Mouse (Mus musculus) forebrain, postnatal 0 days (tissue): Measurements from ENCODE around the gene Ccdc116. TPM values are rescaled to one million over a fixed set of nuclear protein-coding genes. Genes with fewer than 3 reads are reported as not detected.
A peak's percentile ranks its signal among the peaks of the same experiment; 100 is the strongest.

Source experiments
- ATAC-seq: fragments of 200-750 bp; cut with Nextera tagmentation; 2 replicates; pipeline ENCODE4 v1.8.0; 2017; ENCODE audit warnings: mild to moderate bottlenecking, moderate library complexity
- DNase-seq: peaks from one replicate; pipeline ENCODE4 v3.0.0-alpha.2; 2015
- H3K27ac ChIP-seq: fragments of 300-500 bp; sonication (generic); 2 replicates; pipeline ENCODE4 v1.5.1; 2014; ENCODE audit warnings: low read depth, mild to moderate bottlenecking, antibody characterized with exemption, low read length, moderate library complexity, mixed read lengths
- H3K27me3 ChIP-seq: fragments of 300-500 bp; sonication (generic); 2 replicates; pipeline ENCODE4 v1.6.1; 2014; ENCODE audit warnings: mild to moderate bottlenecking, low read length, mixed read lengths; ENCODE audit not compliant: insufficient read depth
- H3K36me3 ChIP-seq: fragments of 300-500 bp; sonication (generic); 2 replicates; pipeline ENCODE4 v1.6.1; 2014; ENCODE audit warnings: mild to moderate bottlenecking, moderate library complexity; ENCODE audit not compliant: insufficient read depth
- H3K4me1 ChIP-seq: fragments of 300-500 bp; sonication (generic); 2 replicates; pipeline ENCODE4 v1.6.1; 2014; ENCODE audit warnings: antibody characterized with exemption; ENCODE audit not compliant: insufficient read depth
- H3K4me2 ChIP-seq: fragments of 300-500 bp; sonication (generic); 2 replicates; pipeline ENCODE4 v1.6.1; 2014; ENCODE audit warnings: low read depth, mild to moderate bottlenecking, moderate library complexity
- H3K4me3 ChIP-seq: fragments of 300-500 bp; sonication (generic); 2 replicates; pipeline ENCODE4 v1.5.1; 2014; ENCODE audit warnings: low read depth, low read length, mixed read lengths
- H3K9ac ChIP-seq: fragments of 300-500 bp; sonication (generic); 2 replicates; pipeline ENCODE4 v1.6.1; 2014; ENCODE audit warnings: mild to moderate bottlenecking
- H3K9me3 ChIP-seq: fragments of 300-500 bp; sonication (generic); 2 replicates; pipeline ENCODE4 v1.6.1; 2016; ENCODE audit warnings: low read length
- CTCF ChIP-seq: sonication (generic); IDR thresholded peaks from 2 replicates; pipeline ENCODE4 v1.5.1; 2016; ENCODE audit warnings: antibody characterized with exemption, control low read depth, low read depth
- WGBS: fragments of 180-500 bp; shearing (Covaris S2); extraction: QIAGEN DNeasy Blood & Tissue Kit; methylation state at CpG from one replicate; pipeline ENCODE4 v1.1.7; 2014; 5-methylcytosine and 5-hydroxymethylcytosine counted together
- polyA plus RNA-seq: library from polyadenylated mRNA; unstranded; fragments of >200 nt; fragmentation: Nextera tagmentation; extraction: Ambion mirVana; gene quantifications from 2 replicates; pipeline ENCODE4 v1.2.1, GENCODE M21; 2015
- total RNA-seq: library from RNA; depleted of rRNA; stranded (reverse); fragments of >200 nt; gene quantifications from 2 replicates; pipeline ENCODE4 v1.2.3, GENCODE M21; 2014; rRNA removed

The Ccdc116 gene
- total RNA-seq (5.5 and 6.2 TPM in 2 replicates), polyA plus RNA-seq (2.5 and 4.1 TPM in 2 replicates)

DNA sequence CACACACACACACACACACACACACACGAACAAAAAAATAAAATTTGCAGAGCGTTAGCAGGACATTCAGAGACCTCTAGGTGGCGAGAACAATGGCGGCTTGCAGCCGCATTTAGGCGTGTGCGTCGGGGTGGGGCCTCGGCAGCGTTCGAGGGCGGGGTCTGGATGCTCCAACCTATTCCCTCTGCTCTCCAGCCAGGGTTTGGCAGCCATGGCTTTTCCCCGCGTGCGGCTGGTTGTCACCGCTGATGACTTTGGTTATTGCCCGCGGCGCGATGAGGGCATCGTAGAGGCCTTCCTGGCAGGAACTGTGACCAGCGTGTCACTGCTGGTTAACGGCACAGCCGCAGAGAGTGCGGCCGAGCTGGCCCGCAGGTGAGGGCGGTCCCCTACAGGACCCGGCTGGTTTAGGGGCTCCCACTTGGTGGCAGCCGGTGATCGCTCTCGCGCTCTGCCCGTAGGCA lies at the start of gene Ccdc116:
Gene Ccdc116 (minus strand): TSS at position 458 of the 464 bp plus-strand sequence.
- Histone ChIP-seq H3K4me3 (peak within 1 kb of the TSS; percentile 65), H3K4me1 (0 out of 2 replicates have a peak, but pooled peaks cover 7% of the 10 kb centered on the region)

GRCm38 (mm10) chr16:17193823-17194222 lies 46.8 kb upstream of the Ccdc116 start:
- H3K4me2 ChIP-seq = no peak overlapping the region
- H3K9ac ChIP-seq = no peak overlapping the region
- H3K4me3 ChIP-seq = no peak overlapping the region
- TF ChIP-seq CTCF = no peak
- 96% methylated on average over 4 of the region's 4 CpGs for WGBS
- no peaks in the 10 kb centered on the region for H3K36me3 ChIP-seq
- no peaks in the 10 kb centered on the region for H3K4me1 ChIP-seq
- no peak overlapping the region for H3K27ac ChIP-seq
- ATAC-seq (no peak), DNase-seq (no peak)
- no peaks in the 10 kb centered on the region for H3K27me3 ChIP-seq
- H3K9me3 ChIP-seq = no peaks in the 10 kb centered on the region

More for the DNA sequence above, at the start of gene Ccdc116:
- peak; percentile 93 for DNase-seq
- Histone ChIP-seq H3K27me3 (no peaks in the 10 kb centered on the region), H3K9ac (peak within 1 kb of the TSS; percentile 73), H3K4me2 (peak within 1 kb of the TSS; percentile 86), H3K36me3 (peaks cover 7% of the 10 kb centered on the region; the same call in 1 of the 2 replicates), H3K27ac (peak within 1 kb of the TSS; percentile 77), H3K9me3 (no peaks in the 10 kb centered on the region)
- peak; percentile 91 for ATAC-seq
- WGBS = 2% methylated on average over 34 of the region's 34 CpGs
- peak; percentile 75 for TF ChIP-seq CTCF

DNA sequence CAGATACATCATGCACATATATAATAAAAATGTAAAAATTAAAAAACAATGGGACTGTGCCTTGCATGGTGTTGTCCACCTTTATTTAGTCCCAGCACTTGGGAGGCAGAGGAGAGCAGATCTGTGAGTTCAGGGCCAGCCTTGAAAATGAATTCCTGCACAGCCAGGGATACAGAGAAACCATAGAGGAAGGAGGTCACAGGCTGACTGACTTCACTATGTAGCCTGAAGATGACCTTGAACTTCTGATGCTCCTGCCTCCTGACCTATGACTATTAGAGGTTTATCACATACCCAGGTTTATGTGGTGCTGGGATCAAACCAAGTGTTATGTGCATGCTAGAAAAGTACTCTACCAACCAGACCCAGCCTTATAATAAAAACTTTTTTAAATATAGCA lies 38.4 kb upstream of the Ccdc116 start:
- no peak overlapping the region for H3K4me3 ChIP-seq
- H3K27me3 ChIP-seq = no peaks in the 10 kb centered on the region
- no peak overlapping the region for H3K9ac ChIP-seq
- DNase-seq (no peak), ATAC-seq (no peak)
- no peaks in the 10 kb centered on the region for H3K4me1 ChIP-seq
- 0 out of 2 replicates have a peak, but pooled peaks cover 9% of the 10 kb centered on the region for H3K36me3 ChIP-seq
- H3K27ac ChIP-seq = no peak overlapping the region
- H3K4me2 ChIP-seq = no peak overlapping the region
- TF ChIP-seq CTCF = no peak
- H3K9me3 ChIP-seq = no peaks in the 10 kb centered on the region

- DNase-seq = no peak
- no peak for ATAC-seq
- 0 out of 2 replicates have a peak, but pooled peaks cover 9% of the 10 kb centered on the region for H3K36me3 ChIP-seq
- no peak for TF ChIP-seq CTCF
- H3K27me3 ChIP-seq = no peaks in the 10 kb centered on the region
- H3K9ac ChIP-seq = no peak overlapping the region
- no peaks in the 10 kb centered on the region for H3K4me1 ChIP-seq
- no peaks in the 10 kb centered on the region for H3K9me3 ChIP-seq
- WGBS = 80% methylated on average over 3 of the region's 3 CpGs
- H3K27ac ChIP-seq = no peak overlapping the region
- no peak overlapping the region for H3K4me2 ChIP-seq
- H3K4me3 ChIP-seq = no peak overlapping the region
Observed at GRCm38 (mm10) chr16:17183003-17183402, 36.0 kb upstream of the Ccdc116 start.

DNA sequence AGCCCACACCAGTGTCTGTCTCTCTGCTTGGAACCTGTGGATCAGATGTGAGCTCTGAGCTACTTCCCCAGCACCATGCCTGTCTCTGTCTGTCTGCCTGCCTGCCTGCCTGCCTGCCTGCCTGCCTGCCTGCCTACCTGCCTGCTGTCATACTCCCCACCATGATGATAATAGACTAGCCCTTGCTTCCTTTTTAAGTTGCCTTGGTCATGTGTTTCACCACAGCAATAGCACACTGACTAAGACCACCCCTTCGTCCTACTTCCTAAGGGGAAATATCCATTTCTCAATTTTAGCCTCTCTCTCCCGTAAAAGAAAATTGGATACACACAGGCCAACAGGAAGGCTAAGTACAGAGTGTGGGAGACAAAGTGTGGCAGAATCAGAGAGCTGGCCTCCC lies 35.1 kb upstream of the Ccdc116 start:
- 90% methylated on average over 2 of the region's 2 CpGs for WGBS
- ATAC-seq = no peak
- no peak for DNase-seq
- Histone ChIP-seq H3K27ac (no peak overlapping the region), H3K4me3 (no peak overlapping the region), H3K9ac (no peak overlapping the region), H3K4me2 (no peak overlapping the region), H3K27me3 (no peaks in the 10 kb centered on the region), H3K4me1 (no peaks in the 10 kb centered on the region), H3K9me3 (no peaks in the 10 kb centered on the region), H3K36me3 (0 out of 2 replicates have a peak, but pooled peaks cover 9% of the 10 kb centered on the region)
- TF ChIP-seq CTCF = no peak

GRCm38 (mm10) chr16:17181382-17181781 lies 34.4 kb upstream of the Ccdc116 start:
- no peak for ATAC-seq
- H3K4me2 ChIP-seq = no peak overlapping the region
- 0 out of 2 replicates have a peak, but pooled peaks cover 5% of the 10 kb centered on the region for H3K36me3 ChIP-seq
- 81% methylated on average over 4 of the region's 4 CpGs for WGBS
- H3K9me3 ChIP-seq = no peaks in the 10 kb centered on the region
- no peak overlapping the region for H3K9ac ChIP-seq
- H3K4me1 ChIP-seq = no peaks in the 10 kb centered on the region
- no peak overlapping the region for H3K4me3 ChIP-seq
- no peaks in the 10 kb centered on the region for H3K27me3 ChIP-seq
- no peak for DNase-seq
- no peak for TF ChIP-seq CTCF
- H3K27ac ChIP-seq = no peak overlapping the region

- ATAC-seq (no peak), DNase-seq (no peak)
- Histone ChIP-seq H3K4me1 (no peaks in the 10 kb centered on the region), H3K9ac (no peak overlapping the region), H3K27me3 (no peaks in the 10 kb centered on the region), H3K4me3 (no peak overlapping the region), H3K27ac (no peak overlapping the region), H3K4me2 (no peak overlapping the region), H3K36me3 (peaks cover 12% of the 10 kb centered on the region; the same call in 1 of the 2 replicates), H3K9me3 (no peaks in the 10 kb centered on the region)
- WGBS = 92% methylated on average over 3 of the region's 3 CpGs
- no peak for TF ChIP-seq CTCF
Observed at GRCm38 (mm10) chr16:17179706-17180105, 32.7 kb upstream of the Ccdc116 start.
